Mouse (Mus musculus): ENCODE measurements around the gene 9930022D16Rik.

The 9930022D16Rik gene

GRCm38 (mm10) chr11:109413617-109414016 lies at the start of gene 9930022D16Rik:
TSS of gene 9930022D16Rik (plus strand) at chr11:109413917.
- CTCF ChIA-PET, result interaction anchor here (0.6 kb wide), 1 partner anchor 9 kb away, joined by 5 read pairs; no protein-coding TSS in a partner anchor

DNA sequence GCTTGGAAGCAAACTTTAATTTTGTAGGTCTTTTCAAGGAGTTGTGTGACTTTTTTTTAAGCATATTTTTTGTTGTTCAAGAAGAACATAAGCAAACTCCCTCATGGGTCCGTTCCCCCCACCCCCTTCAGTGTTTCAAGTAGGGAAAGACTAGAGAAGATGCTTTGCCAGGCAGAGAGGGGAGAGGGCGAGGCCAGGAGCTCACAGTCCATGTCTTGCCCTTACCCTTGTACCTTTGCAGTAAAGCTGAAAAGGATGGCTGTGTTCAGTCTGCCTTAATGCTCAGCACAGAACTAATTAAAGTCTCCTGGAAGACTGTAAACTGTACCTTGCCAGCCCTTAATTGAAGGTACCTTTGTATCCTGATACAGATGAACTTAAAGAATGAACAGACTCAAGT lies 49.4 kb upstream of the 9930022D16Rik start:
- CTCF ChIA-PET, result no interaction called here

- CTCF ChIA-PET, result interaction anchor here (0.7 kb wide), 1 partner anchor 38 kb away, joined by 3 read pairs; no protein-coding TSS in a partner anchor
Measured at GRCm38 (mm10) chr11:109364881-109365280, 48.8 kb upstream of the 9930022D16Rik start.

- CTCF ChIA-PET, result interaction anchor here (0.7 kb wide), 1 partner anchor 37 kb away, joined by 3 read pairs; no protein-coding TSS in a partner anchor
Measured at GRCm38 (mm10) chr11:109365818-109366217, 47.9 kb upstream of the 9930022D16Rik start.

- CTCF ChIA-PET, result interaction anchor here (0.5 to 1.0 kb wide), 2 partner anchors 8 to 25 kb away, joined by 3 read pairs; no protein-coding TSS in a partner anchor
Measured at GRCm38 (mm10) chr11:109366802-109367579, 46.7 kb upstream of the 9930022D16Rik start.

DNA sequence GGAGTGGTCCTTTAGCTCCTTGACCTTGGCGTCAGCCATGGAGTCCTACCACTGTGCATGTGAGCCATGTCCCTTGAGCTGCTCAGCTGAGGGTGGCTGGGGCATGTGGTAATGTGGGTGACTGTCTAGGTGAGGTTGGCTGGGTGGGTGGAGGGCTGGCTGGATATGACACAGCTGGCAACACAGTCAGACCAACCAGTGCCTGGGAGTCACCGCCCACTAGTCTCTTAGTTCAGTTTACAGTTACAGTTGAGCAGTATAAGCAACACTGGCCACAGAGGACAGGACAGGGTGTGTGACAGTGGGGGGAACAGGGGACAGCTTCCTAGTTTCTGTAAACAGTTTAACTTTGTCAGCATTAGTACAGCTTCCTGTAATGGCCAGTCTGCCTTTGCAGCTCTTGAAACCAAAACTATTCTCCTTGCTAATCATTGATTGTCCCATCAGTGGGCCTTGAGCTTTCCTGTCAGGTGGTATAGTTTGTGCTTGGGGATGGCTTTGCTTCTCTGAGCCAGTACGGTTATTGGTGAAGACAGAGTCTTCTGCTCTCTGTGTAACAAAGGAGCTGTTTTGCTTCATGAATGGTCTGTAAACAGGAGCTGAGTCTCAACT lies 44.6 kb upstream of the 9930022D16Rik start:
- CTCF ChIA-PET, result no interaction called here

DNA sequence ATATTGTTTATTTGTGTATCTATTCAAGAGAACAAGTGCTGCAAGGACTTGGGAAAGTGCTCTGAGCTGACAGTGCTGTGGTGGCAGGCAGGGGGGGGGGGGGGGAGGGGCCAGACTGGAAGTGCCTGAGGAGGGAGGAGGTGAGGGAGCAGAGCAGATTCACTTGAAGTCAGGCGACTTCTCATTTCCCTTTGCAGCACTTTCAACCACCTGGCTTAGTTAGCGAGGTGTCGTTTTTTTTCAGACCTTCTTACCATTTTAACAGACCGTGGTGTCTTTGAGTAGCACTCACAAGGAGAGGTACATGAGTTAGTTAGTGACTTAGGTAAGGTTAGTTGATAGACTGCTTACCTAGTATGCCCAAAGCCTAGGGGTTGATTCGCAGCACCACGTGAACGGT lies 38.3 kb upstream of the 9930022D16Rik start:
- CTCF ChIA-PET, result interaction anchor here (0.9 to 1.4 kb wide), 2 partner anchors 9 to 42 kb away, joined by 3 to 9 read pairs; no protein-coding TSS in a partner anchor

DNA sequence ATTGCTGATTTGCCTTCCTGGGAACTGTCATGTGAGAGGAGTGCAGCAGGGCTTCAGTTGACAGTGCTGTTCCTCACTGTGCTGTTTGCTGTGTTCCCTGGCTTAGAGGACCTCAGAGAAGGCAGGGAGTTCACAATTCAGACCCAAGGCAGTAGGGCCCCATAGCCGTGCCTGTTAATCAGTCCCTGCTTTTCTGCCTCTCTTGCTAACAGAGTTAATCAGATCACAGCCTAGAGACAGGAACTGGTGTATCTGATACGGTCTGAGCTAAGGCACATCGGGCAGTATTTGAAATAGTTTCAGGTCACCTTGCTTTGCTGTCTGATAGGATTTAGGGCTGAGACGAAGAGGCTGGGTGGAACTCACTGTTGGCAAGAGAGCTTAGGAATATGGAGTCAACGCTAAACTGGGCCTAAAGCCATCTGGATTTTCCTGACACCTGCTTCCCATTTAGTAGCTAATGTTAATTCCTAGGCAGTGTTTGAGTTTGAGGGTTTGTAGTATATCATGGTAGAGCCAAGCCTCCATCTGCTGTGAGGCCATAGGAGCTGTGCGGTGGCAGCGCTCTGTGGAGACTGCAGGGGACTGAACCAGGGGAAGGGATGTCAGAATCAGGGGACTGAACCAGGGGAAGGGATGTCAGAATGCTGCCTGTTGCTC lies 37.1 kb upstream of the 9930022D16Rik start:
- CTCF ChIA-PET, result interaction anchor here (0.7 kb wide), 1 partner anchor 45 kb away, joined by 5 read pairs; no protein-coding TSS in a partner anchor

DNA sequence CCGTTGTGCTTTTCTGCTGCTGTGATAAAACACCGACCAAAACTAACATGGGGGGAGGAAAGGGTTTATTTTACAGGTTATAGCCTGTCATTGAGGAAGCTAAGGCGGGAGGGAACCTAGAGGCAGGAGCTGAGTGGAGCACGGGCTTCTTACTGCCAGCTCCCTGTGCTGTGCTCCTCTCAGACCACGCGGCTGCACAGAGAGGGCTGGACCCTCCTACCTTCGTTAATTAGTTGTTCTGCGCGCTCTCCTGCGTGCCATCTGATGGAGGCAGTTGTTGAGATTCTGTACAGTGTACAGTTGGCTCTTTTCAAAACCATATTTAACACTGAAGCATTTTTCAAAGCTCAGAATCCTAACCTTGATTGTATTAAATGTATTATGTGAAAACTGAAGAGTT lies 36.2 kb upstream of the 9930022D16Rik start:
- CTCF ChIA-PET, result no interaction called here

DNA sequence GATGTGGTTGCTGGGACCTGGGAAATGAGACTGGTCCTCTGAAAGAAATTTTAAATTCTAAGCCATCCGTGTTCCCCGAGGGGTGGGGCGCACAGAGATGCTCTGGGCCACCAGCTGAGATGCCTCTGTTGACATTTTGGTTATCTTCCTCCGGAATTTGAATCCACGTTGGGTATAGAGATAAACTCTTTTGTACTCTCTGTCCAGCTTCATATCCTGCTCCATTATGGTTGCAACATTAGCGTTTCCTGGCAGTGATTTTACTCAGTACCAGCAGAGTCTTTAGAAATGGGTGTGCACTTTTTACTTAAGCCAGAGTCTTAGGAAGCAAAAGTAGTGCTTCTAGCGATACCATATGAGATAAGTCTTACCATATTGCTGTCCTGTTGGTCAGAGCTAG lies 35.7 kb upstream of the 9930022D16Rik start:
- CTCF ChIA-PET, result no interaction called here

DNA sequence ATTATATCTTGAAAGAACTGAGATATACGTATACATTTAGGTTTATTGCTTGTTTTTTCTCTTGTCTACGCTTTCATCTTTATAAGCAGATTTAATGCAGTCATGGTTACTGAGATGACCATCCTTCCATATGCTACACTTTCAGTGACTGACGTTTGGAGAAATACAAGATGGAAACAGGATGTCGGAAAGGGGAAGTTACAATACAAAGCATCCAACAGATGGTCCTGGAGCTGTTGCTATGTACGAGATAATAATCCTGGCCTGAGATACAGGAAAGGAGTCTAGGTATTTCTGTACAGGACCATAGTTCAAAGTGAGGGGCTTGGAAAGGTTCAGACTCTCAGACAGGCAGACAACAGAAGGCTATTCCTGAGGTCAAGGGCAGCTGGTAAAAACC lies 33.1 kb upstream of the 9930022D16Rik start:
- CTCF ChIA-PET, result interaction anchor here (0.6 kb wide), 1 partner anchor 59 kb away, joined by 16 read pairs; no protein-coding TSS in a partner anchor

- CTCF ChIA-PET, result interaction anchor here (0.6 kb wide), 1 partner anchor 41 kb away, joined by 4 read pairs; no protein-coding TSS in a partner anchor
Measured at GRCm38 (mm10) chr11:109385296-109385695, 28.4 kb upstream of the 9930022D16Rik start.

GRCm38 (mm10) chr11:109389046-109389445 lies 24.7 kb upstream of the 9930022D16Rik start:
- CTCF ChIA-PET, result no interaction called here

GRCm38 (mm10) chr11:109391200-109391599 lies 22.5 kb upstream of the 9930022D16Rik start:
- CTCF ChIA-PET, result interaction anchor here (0.7 kb wide), 1 partner anchor 24 kb away, joined by 3 read pairs; no protein-coding TSS in a partner anchor

DNA sequence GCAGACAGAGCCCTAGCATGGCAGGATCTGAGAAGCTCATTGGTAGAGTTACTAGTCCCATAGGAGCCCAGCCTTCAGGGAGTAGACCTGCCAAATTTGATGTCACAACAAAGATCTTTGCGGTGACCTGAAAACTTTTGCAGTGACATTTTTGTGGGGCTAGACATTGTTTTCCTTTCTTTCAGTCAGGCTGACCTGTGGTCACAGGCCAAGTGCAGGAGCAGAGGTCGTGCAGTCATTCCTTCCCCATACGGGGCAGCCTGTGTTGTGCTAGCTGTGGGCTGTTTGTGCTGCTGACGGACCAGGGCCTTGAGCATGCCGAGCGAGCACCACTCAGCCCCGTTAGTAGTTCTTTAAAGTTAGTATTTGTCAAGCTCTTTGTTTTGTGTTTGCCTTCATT lies 22.0 kb upstream of the 9930022D16Rik start:
- CTCF ChIA-PET, result interaction anchor here (0.7 kb wide), 1 partner anchor 25 kb away, joined by 3 read pairs; no protein-coding TSS in a partner anchor

GRCm38 (mm10) chr11:109392601-109393000 lies 21.1 kb upstream of the 9930022D16Rik start:
- CTCF ChIA-PET, result interaction anchor here (0.8 kb wide), 1 partner anchor 31 kb away, joined by 3 read pairs; no protein-coding TSS in a partner anchor

GRCm38 (mm10) chr11:109394758-109395157 lies 19.0 kb upstream of the 9930022D16Rik start:
- CTCF ChIA-PET, result interaction anchor here (1.4 kb wide), 1 partner anchor 10 kb away, joined by 4 read pairs; no protein-coding TSS in a partner anchor

- CTCF ChIA-PET, result interaction anchor here (1.4 kb wide), 1 partner anchor 9 kb away, joined by 4 read pairs; no protein-coding TSS in a partner anchor
Measured at GRCm38 (mm10) chr11:109395291-109395690, 18.4 kb upstream of the 9930022D16Rik start.

- CTCF ChIA-PET, result no interaction called here
Measured at GRCm38 (mm10) chr11:109406431-109406830, 7.3 kb upstream of the 9930022D16Rik start.

DNA sequence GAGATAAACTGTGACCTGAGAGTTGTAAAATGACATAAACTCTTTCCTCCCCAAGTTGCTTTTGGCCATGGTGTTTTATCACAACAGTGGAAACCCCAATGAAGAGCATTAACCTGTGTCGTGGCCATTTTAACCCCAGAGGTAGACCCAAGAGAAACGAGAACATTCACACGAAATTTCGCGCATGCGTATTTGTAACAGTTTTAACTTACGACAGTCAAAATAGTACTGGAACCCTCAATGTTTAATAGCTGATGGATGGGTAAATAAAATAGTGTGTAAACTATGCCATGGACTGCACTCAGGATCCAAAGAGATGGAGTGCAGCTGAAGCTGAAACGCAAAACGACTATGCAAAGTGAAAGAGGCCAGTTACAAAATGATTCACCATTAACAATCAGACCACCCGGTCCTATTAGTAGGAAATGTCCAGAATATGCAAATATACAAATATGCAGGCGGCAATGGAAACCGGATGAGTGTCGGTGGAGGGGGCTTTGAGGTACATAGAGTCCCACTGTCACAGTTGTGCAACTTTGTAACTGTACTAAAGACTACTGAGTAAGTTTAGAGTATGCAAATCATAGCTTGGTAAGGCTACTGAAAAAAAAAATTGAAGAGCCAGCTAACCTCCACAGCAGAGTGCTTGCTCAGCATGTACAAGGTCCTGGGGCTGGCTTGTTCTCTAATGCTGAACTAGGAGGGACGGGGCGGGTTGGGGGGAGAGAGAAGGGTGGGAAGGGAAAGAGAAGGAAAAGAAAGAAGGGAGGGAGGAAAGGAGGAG lies 3.3 kb upstream of the 9930022D16Rik start:
- CTCF ChIA-PET, result no interaction called here

- CTCF ChIA-PET, result no interaction called here
Measured at GRCm38 (mm10) chr11:109414802-109415201, 1.1 kb downstream of the 9930022D16Rik start.
